Mouse (Mus musculus) heart, embryonic 15.5 days (tissue): ENCODE data around the gene Olfr693. TPM values are rescaled to one million over a fixed set of nuclear protein-coding genes. Genes with fewer than 3 reads are reported as not detected.

Experiments used
- ATAC-seq: fragments of 200-750 bp; cut with Nextera tagmentation; replicated peaks from 2 replicates; pipeline ENCODE4 v1.8.0; 2017; ENCODE audit warnings: low read depth, moderate TSS enrichment; ENCODE audit not compliant: insufficient number of reproducible peaks, insufficient read depth, low FRiP score
- H3K27ac ChIP-seq: fragments of 300-500 bp; sonication (generic); 2 replicates; pipeline ENCODE4 v1.5.1; 2015; ENCODE audit warnings: mild to moderate bottlenecking, inconsistent platforms
- H3K27me3 ChIP-seq: fragments of 300-500 bp; sonication (generic); 2 replicates; pipeline ENCODE4 v1.6.1; 2015; ENCODE audit warnings: inconsistent platforms
- H3K36me3 ChIP-seq: fragments of 300-500 bp; sonication (generic); 2 replicates; pipeline ENCODE4 v1.6.1; 2015; ENCODE audit warnings: mild to moderate bottlenecking, inconsistent platforms
- H3K4me1 ChIP-seq: fragments of 300-500 bp; sonication (generic); replicated peaks from 2 replicates; pipeline ENCODE4 v1.6.1; 2015; ENCODE audit warnings: inconsistent platforms
- H3K4me2 ChIP-seq: fragments of 300-500 bp; sonication (generic); 2 replicates; pipeline ENCODE4 v1.6.1; 2015; ENCODE audit warnings: inconsistent platforms, mild to moderate bottlenecking, moderate library complexity
- H3K4me3 ChIP-seq: fragments of 300-500 bp; sonication (generic); 2 replicates; pipeline ENCODE4 v1.5.1; 2015; ENCODE audit warnings: mild to moderate bottlenecking, inconsistent platforms
- H3K9ac ChIP-seq: fragments of 300-500 bp; sonication (generic); 2 replicates; pipeline ENCODE4 v1.6.1; 2015; ENCODE audit warnings: mild to moderate bottlenecking, inconsistent platforms
- H3K9me3 ChIP-seq: fragments of 300-500 bp; sonication (generic); replicated peaks from 2 replicates; pipeline ENCODE4 v1.6.1; 2016; ENCODE audit warnings: inconsistent platforms
- WGBS: fragments of 180-500 bp; shearing (Covaris S2); methylation state at CpG from one replicate; pipeline ENCODE4 v1.1.7; 2015; ENCODE audit warnings: mixed read lengths; 5-methylcytosine and 5-hydroxymethylcytosine counted together
- polyA plus RNA-seq: library from polyadenylated mRNA; unstranded; fragments of >200 nt; fragmentation: Nextera tagmentation; extraction: Ambion mirVana; gene quantifications from 2 replicates; pipeline ENCODE4 v1.2.1, GENCODE M21; 2015

The Olfr693 gene
- polyA plus RNA-seq, 1 experiment from 2014 or later, result not detected

GRCm38 (mm10) chr7:106645261-106645660 lies 35.1 kb downstream of the Olfr693 start:
- no peak overlapping the region for H3K27ac ChIP-seq

GRCm38 (mm10) chr7:106644222-106644870 lies 36.0 kb downstream of the Olfr693 start:
- WGBS, result 59% methylated on average over 3 of the region's 3 CpGs
- Histone ChIP-seq H3K9me3 (no peaks in the 10 kb centered on the region), H3K4me1 (no peaks in the 10 kb centered on the region), H3K27ac (no peak overlapping the region), H3K4me3 (no peak overlapping the region), H3K27me3 (no peaks in the 10 kb centered on the region), H3K9ac (no peak overlapping the region), H3K4me2 (no peak overlapping the region), H3K36me3 (no peaks in the 10 kb centered on the region)
- ATAC-seq, result no peak

More at GRCm38 (mm10) chr7:106645261-106645660, 35.1 kb downstream of the Olfr693 start:
- WGBS, result 100% methylated on average over 1 of the region's 1 CpGs
- Histone ChIP-seq H3K9me3 (no peaks in the 10 kb centered on the region), H3K36me3 (no peaks in the 10 kb centered on the region), H3K4me3 (no peak overlapping the region), H3K4me1 (no peaks in the 10 kb centered on the region), H3K9ac (no peak overlapping the region), H3K27me3 (no peaks in the 10 kb centered on the region), H3K4me2 (no peak overlapping the region)
- ATAC-seq, result no peak

GRCm38 (mm10) chr7:106640839-106641238 lies 39.5 kb downstream of the Olfr693 start:
- no peak for ATAC-seq
- no peaks in the 10 kb centered on the region for H3K9me3 ChIP-seq
- H3K4me1 ChIP-seq, result no peaks in the 10 kb centered on the region
- no peak overlapping the region for H3K4me2 ChIP-seq
- no peaks in the 10 kb centered on the region for H3K27me3 ChIP-seq
- no peak overlapping the region for H3K4me3 ChIP-seq
- no peak overlapping the region for H3K27ac ChIP-seq
- no peaks in the 10 kb centered on the region for H3K36me3 ChIP-seq
- H3K9ac ChIP-seq, result no peak overlapping the region
- 63% methylated on average over 1 of the region's 1 CpGs for WGBS

GRCm38 (mm10) chr7:106635560-106635959 lies 44.8 kb downstream of the Olfr693 start:
- H3K36me3 ChIP-seq, result no peaks in the 10 kb centered on the region
- H3K4me3 ChIP-seq, result no peak overlapping the region
- WGBS, result 66% methylated on average over 4 of the region's 4 CpGs
- H3K27me3 ChIP-seq, result no peaks in the 10 kb centered on the region
- H3K4me1 ChIP-seq, result no peaks in the 10 kb centered on the region
- no peak overlapping the region for H3K4me2 ChIP-seq
- H3K9me3 ChIP-seq, result no peaks in the 10 kb centered on the region
- H3K27ac ChIP-seq, result no peak overlapping the region
- no peak overlapping the region for H3K9ac ChIP-seq
- ATAC-seq, result no peak

Other genes starting within 250 kb of the Olfr693 start
- gene Olfr694, start 11.2 kb upstream of the Olfr693 start, polyA plus RNA-seq, result not detected in 2 replicates
- gene Olfr695, start 35.8 kb upstream of the Olfr693 start, polyA plus RNA-seq, result not detected in 2 replicates
- not detected in 2 replicates for gene Olfr697, start 61.9 kb upstream of the Olfr693 start, polyA plus RNA-seq
- not detected in 2 replicates for gene Olfr698, start 74.8 kb upstream of the Olfr693 start, polyA plus RNA-seq
- not detected in 2 replicates for gene Olfr699, start 112.6 kb upstream of the Olfr693 start, polyA plus RNA-seq
- gene Olfr700, start 128.2 kb upstream of the Olfr693 start, polyA plus RNA-seq, result not detected in 2 replicates
- gene Olfr701, start 133.5 kb upstream of the Olfr693 start, polyA plus RNA-seq, result not detected in 2 replicates
- not detected in 2 replicates for gene Olfr702, start 153.3 kb upstream of the Olfr693 start, polyA plus RNA-seq
- gene Olfr703, start 162.8 kb upstream of the Olfr693 start, polyA plus RNA-seq, result not detected in 2 replicates
- not detected in 2 replicates for gene Olfr704, start 182.6 kb upstream of the Olfr693 start, polyA plus RNA-seq
- gene Olfr705, start 196.3 kb upstream of the Olfr693 start, polyA plus RNA-seq, result not detected in 2 replicates
- not detected in 2 replicates for gene Olfr706, start 207.6 kb upstream of the Olfr693 start, polyA plus RNA-seq
- not detected in 2 replicates for gene Olfr707, start 220.7 kb upstream of the Olfr693 start, polyA plus RNA-seq
- not detected in 2 replicates for gene Olfr1532-ps1, start 227.4 kb upstream of the Olfr693 start, polyA plus RNA-seq